Comparison of ENCODE assay signal across 19 mouse cellular contexts in genomic region chr6:140649812-140650211, GRCm38 (mm10).
"Had no signal": no experiment of that assay in that cellular context is flagged by ENCODE, and none has a peak within 500 bp of the region (broad histone marks: within the 10 kb centered on the region; RNA-seq: fewer than 3 reads in every experiment).

No protein-coding gene starts in this region.

- H3K27ac ChIP-seq: hindbrain, embryonic 14.5 days; left cerebral cortex, adult 2 months; limb, embryonic 12.5 days; limb, embryonic 15.5 days; liver, embryonic 14.5 days; lung, embryonic 15.5 days; midbrain, embryonic 10.5 days; midbrain, embryonic 13.5 days; neural tube, embryonic 13.5 days had no signal

- H3K9ac ChIP-seq: hindbrain, embryonic 14.5 days; limb, embryonic 12.5 days; limb, embryonic 15.5 days; liver, embryonic 14.5 days; liver, postnatal 0 days; lung, embryonic 15.5 days; midbrain, embryonic 13.5 days; neural tube, embryonic 13.5 days had no signal

- ATAC-seq: liver, postnatal 0 days; midbrain, embryonic 13.5 days; midbrain, embryonic 16.5 days had no signal

- H3K27me3 ChIP-seq: limb, embryonic 12.5 days; limb, embryonic 15.5 days; lung, embryonic 15.5 days; megakaryocyte, embryonic 14.5 days; midbrain, embryonic 13.5 days; neural tube, embryonic 13.5 days had no signal

- DNase-seq: layer of hippocampus, postnatal 36 days; left cerebral cortex, postnatal 4 days; liver, postnatal 0 days; lung, postnatal 14 days; thymus, adult 18-20 months; thymus, postnatal 36 days had no signal

- H3K4me1 ChIP-seq: limb, embryonic 12.5 days; limb, embryonic 15.5 days; lung, embryonic 15.5 days; megakaryocyte, embryonic 14.5 days; midbrain, embryonic 10.5 days; midbrain, embryonic 13.5 days; neural tube, embryonic 13.5 days had no signal

- H3K4me2 ChIP-seq: hindbrain, embryonic 14.5 days; limb, embryonic 12.5 days; limb, embryonic 15.5 days; liver, embryonic 11.5 days; lung, embryonic 15.5 days; midbrain, embryonic 13.5 days; neural tube, embryonic 13.5 days had no signal

- H3K9me3 ChIP-seq: limb, embryonic 12.5 days; limb, embryonic 15.5 days; lung, embryonic 15.5 days; megakaryocyte, embryonic 14.5 days; midbrain, embryonic 10.5 days; midbrain, embryonic 13.5 days; neural tube, embryonic 13.5 days had no signal

- H3K4me3 ChIP-seq: left cerebral cortex, adult 2 months; limb, embryonic 12.5 days; limb, embryonic 15.5 days; lung, embryonic 15.5 days; megakaryocyte, embryonic 14.5 days; midbrain, embryonic 10.5 days; midbrain, embryonic 13.5 days; myocyte; neural tube, embryonic 13.5 days had no signal
